Mouse (Mus musculus) embryonic fibroblast, embryonic 13.5 days (primary cell): Measurements from ENCODE around the gene Mcoln3.

Source experiments
- CTCF ChIP-seq: IDR thresholded peaks from 2 replicates; pipeline ENCODE4 v1.5.1; 2011; ENCODE audit warnings: mild to moderate bottlenecking, control low read depth, low read length, moderate library complexity, borderline replicate concordance; ENCODE audit not compliant: insufficient read depth
- POLR2A ChIP-seq: IDR thresholded peaks from 2 replicates; pipeline ENCODE4 v1.6.1; 2011; ENCODE audit warnings: low read depth, mild to moderate bottlenecking, control low read depth, low read length, moderate library complexity

- TF ChIP-seq POLR2A (no peak), CTCF (no peak)
These were observed 35.7 kb downstream of the Mcoln3 start for GRCm38 (mm10) chr3:146152913-146153312.
